Mouse (Mus musculus): ENCODE data around the gene Lst1.

DNA sequence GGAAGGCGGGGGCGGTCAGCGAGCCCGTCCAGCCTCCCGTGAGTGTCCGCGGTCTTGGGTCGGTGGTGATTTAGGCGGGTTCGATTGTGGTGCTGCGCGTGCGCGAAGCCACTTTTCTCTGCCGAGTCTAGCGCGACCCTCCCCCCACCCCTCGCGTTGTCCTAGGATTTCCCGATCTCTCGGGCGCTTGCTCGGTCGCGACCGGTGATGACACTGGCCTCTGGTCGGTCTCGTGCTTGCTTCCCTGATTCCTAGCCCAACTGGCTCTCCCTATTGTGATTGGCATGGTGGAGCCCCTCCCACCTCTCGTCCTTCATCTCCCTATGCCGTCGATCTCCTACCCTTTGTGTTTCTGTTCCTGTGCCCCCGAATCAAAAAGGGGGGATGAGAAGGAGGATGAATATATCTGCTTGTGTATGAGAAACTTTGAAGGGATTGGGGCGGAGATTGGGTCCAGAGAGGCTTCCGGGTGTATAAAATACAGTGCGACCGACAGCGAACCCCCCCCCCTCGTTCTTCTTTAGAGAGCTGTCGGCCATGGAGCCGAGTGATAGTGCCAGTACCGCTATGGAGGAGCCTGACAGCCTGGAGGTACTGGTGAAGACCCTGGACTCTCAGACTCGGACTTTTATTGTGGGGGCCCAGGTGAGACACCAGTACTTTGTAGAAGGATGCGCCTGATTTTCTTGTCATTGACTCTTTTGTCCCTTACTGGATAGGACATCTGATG is 52.5 kb downstream of the Lst1 start:
- no peak for TF ChIP-seq CTCF (IDR thresholded peaks at IDR 0.05; ENCODE audit: low read depth, low read length)
- no peak for TF ChIP-seq POLR2A (IDR thresholded peaks at IDR 0.05; ENCODE audit: insufficient read depth, low read length)
